Mouse (Mus musculus) stomach, postnatal 0 days (tissue): ENCODE data around the gene Fam198a. TPM values are rescaled to one million over a fixed set of nuclear protein-coding genes. Genes with fewer than 3 reads are reported as not detected.

Experiments used
- ATAC-seq: fragments of 200-750 bp; cut with Nextera tagmentation; 2 replicates; pipeline ENCODE4 v1.8.0; 2017; ENCODE audit not compliant: low FRiP score, low TSS enrichment
- DNase-seq: peaks from one replicate; pipeline ENCODE4 v3.0.0-alpha.2; 2016; ENCODE audit warnings: low spot score
- H3K27ac ChIP-seq: fragments of 300-500 bp; sonication (generic); replicated peaks from 2 replicates; pipeline ENCODE4 v1.5.1; 2014; ENCODE audit warnings: mild to moderate bottlenecking, control low read depth
- H3K27me3 ChIP-seq: fragments of 300-500 bp; sonication (generic); 2 replicates; pipeline ENCODE4 v1.6.1; 2014; ENCODE audit warnings: low read length; ENCODE audit not compliant: control insufficient read depth, insufficient read depth
- H3K36me3 ChIP-seq: fragments of 300-500 bp; sonication (generic); 2 replicates; pipeline ENCODE4 v1.6.1; 2014; ENCODE audit warnings: low read length, mixed read lengths; ENCODE audit not compliant: control insufficient read depth, insufficient read depth
- H3K4me1 ChIP-seq: fragments of 300-500 bp; sonication (generic); replicated peaks from 2 replicates; pipeline ENCODE4 v1.6.1; 2014; ENCODE audit warnings: antibody characterized with exemption; ENCODE audit not compliant: control insufficient read depth, insufficient read depth
- H3K4me2 ChIP-seq: fragments of 300-500 bp; sonication (generic); replicated peaks from 2 replicates; pipeline ENCODE4 v1.6.1; 2014; ENCODE audit warnings: low read depth, mild to moderate bottlenecking, control low read depth, moderate library complexity
- H3K4me3 ChIP-seq: fragments of 300-500 bp; sonication (generic); 2 replicates; pipeline ENCODE4 v1.5.1; 2014; ENCODE audit warnings: low read depth, low read length, control low read depth
- H3K9ac ChIP-seq: fragments of 300-500 bp; sonication (generic); 2 replicates; pipeline ENCODE4 v1.6.1; 2014; ENCODE audit warnings: mild to moderate bottlenecking, low read length, control low read depth, mixed read lengths
- H3K9me3 ChIP-seq: fragments of 300-500 bp; sonication (generic); 2 replicates; pipeline ENCODE4 v1.6.1; 2016; ENCODE audit warnings: low read length; ENCODE audit not compliant: control insufficient read depth
- CTCF ChIP-seq: IDR thresholded peaks from 2 replicates; pipeline ENCODE4 v1.5.1; 2016; ENCODE audit warnings: antibody characterized with exemption, low read depth, mild to moderate bottlenecking, moderate library complexity
- EP300 ChIP-seq: optimal IDR thresholded peaks from 2 replicates; pipeline ENCODE3; 2016; ENCODE audit warnings: antibody characterized with exemption
- WGBS: fragments of 180-500 bp; shearing (Covaris S2); extraction: QIAGEN DNeasy Blood & Tissue Kit; methylation state at CpG from one replicate; pipeline ENCODE4 v1.1.7; 2014; 5-methylcytosine and 5-hydroxymethylcytosine counted together
- polyA plus RNA-seq: library from polyadenylated mRNA; unstranded; fragments of >200 nt; fragmentation: Nextera tagmentation; extraction: Ambion mirVana; gene quantifications from 2 replicates; pipeline ENCODE4 v1.2.1, GENCODE M21; 2015

The Fam198a gene
- polyA plus RNA-seq, 1 experiment from 2014 or later = 2.7 TPM

DNA sequence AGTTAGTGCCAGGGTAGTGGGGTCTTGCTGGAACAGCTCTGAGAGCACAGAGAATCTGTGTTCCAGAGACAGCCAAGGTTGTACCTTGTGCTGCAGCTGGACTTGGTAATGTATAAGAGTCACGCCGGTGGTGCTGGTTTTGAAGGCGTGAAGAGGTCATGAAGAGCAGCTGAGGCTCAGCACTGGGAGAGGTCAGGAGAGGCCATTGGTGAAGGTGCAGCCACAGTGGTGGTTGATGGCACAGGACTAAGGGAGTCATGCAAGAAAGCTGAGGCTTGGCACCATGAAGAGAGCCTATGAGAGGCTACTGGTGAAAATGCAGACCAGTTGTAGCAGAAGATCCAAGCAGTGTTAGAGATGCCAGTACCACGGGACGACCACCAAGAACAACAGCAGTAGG, 70.8 kb downstream of the Fam198a start:
- 96% methylated on average over 5 of the region's 5 CpGs for WGBS
- no peaks in the 10 kb centered on the region for H3K4me1 ChIP-seq
- no peak for ATAC-seq
- no peak overlapping the region for H3K4me3 ChIP-seq
- no peaks in the 10 kb centered on the region for H3K9me3 ChIP-seq
- H3K36me3 ChIP-seq = no peaks in the 10 kb centered on the region
- no peak for TF ChIP-seq EP300
- TF ChIP-seq CTCF = no peak
- no peak overlapping the region for H3K27ac ChIP-seq
- no peaks in the 10 kb centered on the region for H3K27me3 ChIP-seq
- no peak overlapping the region for H3K4me2 ChIP-seq
- H3K9ac ChIP-seq = no peak overlapping the region
- no peak for DNase-seq

DNA sequence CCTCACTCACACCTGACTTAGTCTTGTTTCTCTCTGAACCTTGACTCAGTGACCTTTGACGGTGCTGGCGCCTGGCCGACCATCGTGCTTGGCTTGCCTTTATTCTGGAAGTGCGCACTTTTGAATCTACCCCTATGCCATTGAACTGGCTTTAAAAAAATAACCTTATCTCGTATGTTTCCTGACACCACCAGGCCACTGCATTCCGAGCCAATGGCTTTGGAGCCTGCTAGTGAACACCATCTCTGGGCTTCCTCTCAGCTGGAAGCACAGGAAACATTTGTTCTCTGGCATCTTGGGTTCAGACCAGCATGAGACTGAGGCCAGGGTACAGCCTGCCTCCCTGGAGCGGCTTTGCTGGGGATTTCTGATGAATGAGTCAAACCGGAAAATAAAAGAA, 72.0 kb downstream of the Fam198a start:
- Histone ChIP-seq H3K4me3 (no peak overlapping the region), H3K27ac (no peak overlapping the region), H3K27me3 (no peaks in the 10 kb centered on the region), H3K36me3 (no peaks in the 10 kb centered on the region), H3K9ac (no peak overlapping the region), H3K9me3 (no peaks in the 10 kb centered on the region), H3K4me1 (peaks cover 7% of the 10 kb centered on the region; the same call in 1 of the 2 replicates), H3K4me2 (no peak overlapping the region)
- DNase-seq = no peak
- WGBS = 47% methylated on average over 9 of the region's 9 CpGs
- ATAC-seq = peak; percentile 35; the same call in 1 of the 2 replicates
- TF ChIP-seq EP300 = peak; percentile 78
- no peak for TF ChIP-seq CTCF

DNA sequence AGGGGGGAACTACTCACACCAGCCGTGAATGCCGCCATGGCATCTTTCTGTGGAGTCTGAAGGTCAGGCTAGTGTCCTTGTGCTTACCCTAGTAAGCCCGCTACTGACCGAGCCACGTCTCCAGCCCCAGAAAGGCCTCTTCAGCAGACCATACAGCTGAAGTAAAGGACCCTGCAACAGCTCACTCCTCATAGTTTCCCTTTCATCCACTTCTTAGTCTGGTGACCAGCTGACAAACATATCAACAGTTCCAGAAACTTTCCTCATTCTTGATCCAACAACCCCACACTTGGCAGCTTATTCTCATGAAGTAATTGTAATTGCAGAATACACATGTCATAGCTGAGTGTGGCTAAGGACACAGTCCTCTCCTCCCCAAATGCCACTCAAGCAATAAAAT, 73.1 kb downstream of the Fam198a start:
- no peak for DNase-seq
- Histone ChIP-seq H3K9ac (no peak overlapping the region), H3K27me3 (no peaks in the 10 kb centered on the region), H3K27ac (no peak overlapping the region; the same call in 1 of the 2 replicates), H3K9me3 (no peaks in the 10 kb centered on the region), H3K4me3 (no peak overlapping the region), H3K4me2 (no peak overlapping the region), H3K36me3 (no peaks in the 10 kb centered on the region), H3K4me1 (peaks cover 7% of the 10 kb centered on the region; the same call in 1 of the 2 replicates)
- no peak for ATAC-seq
- WGBS = 60% methylated on average over 5 of the region's 5 CpGs
- TF ChIP-seq CTCF (no peak), EP300 (no peak)

DNA sequence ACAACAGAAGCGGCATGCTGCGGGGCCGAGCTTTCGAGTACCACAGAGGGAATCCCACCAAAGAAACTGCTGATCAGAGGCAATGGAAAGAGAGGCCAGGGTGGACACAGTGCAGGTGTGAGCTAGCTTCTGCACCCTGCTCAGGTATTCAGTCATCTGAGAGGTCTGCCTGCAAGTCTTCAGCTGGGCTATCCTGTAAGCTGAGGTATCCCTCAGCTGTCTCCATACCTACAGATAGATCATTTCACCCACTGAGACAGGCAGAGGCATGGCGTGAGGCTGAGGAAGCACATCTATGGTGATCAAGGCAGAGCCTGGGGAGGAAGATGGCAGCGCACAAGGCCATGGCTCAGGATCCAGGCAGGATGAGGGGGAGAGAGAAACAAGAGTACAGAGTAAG, 73.6 kb downstream of the Fam198a start:
- H3K4me1 ChIP-seq = peaks cover 7% of the 10 kb centered on the region; the same call in 1 of the 2 replicates
- H3K27me3 ChIP-seq = no peaks in the 10 kb centered on the region
- ATAC-seq (no peak), DNase-seq (no peak)
- H3K4me2 ChIP-seq = no peak overlapping the region
- WGBS = 87% methylated on average over 6 of the region's 6 CpGs
- H3K36me3 ChIP-seq = no peaks in the 10 kb centered on the region
- H3K9me3 ChIP-seq = no peaks in the 10 kb centered on the region
- H3K9ac ChIP-seq = no peak overlapping the region
- no peak overlapping the region for H3K4me3 ChIP-seq
- TF ChIP-seq EP300 (no peak), CTCF (no peak)
- H3K27ac ChIP-seq = no peak overlapping the region

DNA sequence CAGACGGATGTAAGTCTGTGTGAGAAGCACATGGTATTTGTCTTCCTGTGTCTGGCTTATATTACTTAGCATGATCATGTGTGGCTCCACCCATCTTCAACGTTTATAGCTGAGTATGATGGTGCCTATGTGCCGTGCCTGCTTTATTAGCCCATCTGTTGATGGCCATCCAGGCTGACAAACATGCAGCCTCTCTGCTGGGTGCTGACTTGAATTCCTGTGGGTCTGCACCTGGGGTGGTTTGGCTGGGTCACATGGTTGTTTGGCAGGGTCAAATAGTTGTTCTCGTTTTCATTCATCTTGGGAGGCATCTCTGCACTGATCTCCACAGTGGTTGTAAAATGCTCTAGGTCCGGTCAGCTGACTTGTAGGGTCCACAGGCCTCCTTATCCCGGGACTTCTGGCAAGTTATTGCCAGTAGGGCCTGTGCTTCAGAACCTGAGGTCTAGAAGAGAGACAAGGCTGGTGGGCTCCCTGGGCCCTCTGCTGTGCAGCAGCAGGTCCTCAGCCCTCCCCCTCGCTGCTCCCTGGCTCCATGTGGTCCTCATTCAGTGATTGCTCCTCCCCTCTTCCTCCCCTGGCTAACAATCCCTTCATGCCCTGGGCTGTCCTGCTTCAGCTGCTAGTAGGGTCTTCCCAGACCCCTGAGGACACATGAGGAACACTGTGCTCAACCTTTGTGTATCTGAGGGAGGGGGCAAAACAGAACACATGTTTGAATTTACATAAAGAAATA, 75.2 kb downstream of the Fam198a start:
- H3K36me3 ChIP-seq = no peaks in the 10 kb centered on the region
- no peaks in the 10 kb centered on the region for H3K27me3 ChIP-seq
- no peak for TF ChIP-seq CTCF
- TF ChIP-seq EP300 = no peak
- DNase-seq (no peak), ATAC-seq (no peak)
- H3K9me3 ChIP-seq = no peaks in the 10 kb centered on the region
- H3K4me3 ChIP-seq = no peak overlapping the region
- H3K27ac ChIP-seq = no peak overlapping the region
- H3K9ac ChIP-seq = no peak overlapping the region
- H3K4me2 ChIP-seq = no peak overlapping the region
- WGBS = 51% methylated on average over 7 of the region's 7 CpGs
- H3K4me1 ChIP-seq = peaks cover 7% of the 10 kb centered on the region; the same call in 1 of the 2 replicates
